In the genomic region with DNA sequence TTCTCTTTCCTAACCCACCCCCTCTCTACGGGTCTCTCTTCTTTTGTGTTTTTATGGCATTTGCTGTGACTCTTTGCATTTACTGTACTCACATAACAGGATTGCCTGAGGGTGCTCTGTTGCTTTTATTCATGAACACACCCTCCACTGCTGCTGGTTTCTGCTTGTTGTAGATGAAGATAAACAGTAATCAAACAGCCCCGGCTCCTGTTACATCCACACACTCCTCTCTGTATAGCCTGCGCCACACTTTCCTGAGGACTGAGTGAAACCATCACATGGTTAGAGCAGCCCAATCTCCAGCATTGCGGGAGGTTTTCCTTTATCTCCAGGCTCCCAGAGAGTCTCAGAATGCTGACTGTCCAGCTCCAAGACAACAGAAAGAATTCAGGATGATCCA, we compare ENCODE assay signal across 15 mouse cellular contexts.
"Had no signal": no experiment of that assay in that cellular context is flagged by ENCODE, and none has a peak within 500 bp of the region (broad histone marks: within the 10 kb centered on the region; RNA-seq: fewer than 3 reads in every experiment).

No protein-coding gene starts in this region.

- H3K9me3 ChIP-seq: limb, embryonic 15.5 days; liver, embryonic 12.5 days; midbrain, embryonic 10.5 days; neural tube, embryonic 15.5 days had no signal

- DNase-seq: kidney, adult 11 months; kidney, postnatal 10 days; left cerebral cortex, postnatal 4 days; lung, embryonic 14.5 days; lung, postnatal 10 days; lung, postnatal 4 days; midbrain, embryonic 14.5 days; right cerebral cortex, adult 18-20 months; thymus, postnatal 4 days had no signal

- H3K4me2 ChIP-seq: limb, embryonic 15.5 days; liver, embryonic 12.5 days; lung, embryonic 14.5 days; neural tube, embryonic 15.5 days had no signal

- H3K36me3 ChIP-seq: limb, embryonic 15.5 days; liver, embryonic 12.5 days; midbrain, embryonic 10.5 days; neural tube, embryonic 15.5 days had no signal

- ATAC-seq: liver, embryonic 12.5 days had no signal

- H3K4me1 ChIP-seq: liver, embryonic 12.5 days had no signal

- H3K27me3 ChIP-seq: limb, embryonic 15.5 days; liver, embryonic 12.5 days had no signal

- H3K9ac ChIP-seq: limb, embryonic 15.5 days; liver, embryonic 12.5 days; lung, embryonic 14.5 days; neural tube, embryonic 15.5 days had no signal

- H3K27ac ChIP-seq: limb, embryonic 15.5 days; liver, embryonic 12.5 days; midbrain, embryonic 10.5 days; neural tube, embryonic 15.5 days; stomach, postnatal 0 days had no signal

- H3K4me3 ChIP-seq: limb, embryonic 15.5 days; liver, embryonic 12.5 days; midbrain, embryonic 10.5 days; myocyte; neural tube, embryonic 15.5 days had no signal
